Mouse (Mus musculus): ENCODE data around the gene Unc93b1.
A peak's percentile ranks its signal among the peaks of the same experiment; 100 is the strongest.
"Not testable (repeated sequence)": the region's sequence is repeated elsewhere in the genome, so short reads cannot be mapped to it uniquely, and the experiment has no call there.

Gene Unc93b1

DNA sequence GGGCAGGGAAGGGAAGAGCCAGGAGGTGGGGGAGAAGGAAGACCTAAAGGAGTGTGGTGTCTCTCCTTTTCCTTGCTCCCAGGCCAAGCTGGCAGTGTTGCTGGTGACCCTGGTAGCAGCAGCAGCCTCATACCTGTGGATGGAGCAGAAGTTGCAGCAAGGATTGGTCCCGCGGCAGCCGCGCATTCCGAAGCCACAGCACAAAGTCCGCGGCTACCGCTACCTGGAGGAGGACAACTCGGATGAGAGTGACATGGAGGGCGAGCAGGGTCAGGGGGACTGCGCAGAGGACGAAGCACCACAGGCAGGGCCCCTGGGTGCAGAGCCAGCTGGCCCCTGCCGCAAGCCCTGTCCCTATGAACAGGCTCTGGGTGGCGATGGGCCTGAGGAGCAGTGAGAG lies 13.6 kb downstream of the Unc93b1 start:
- DNase-seq = no peak

DNA sequence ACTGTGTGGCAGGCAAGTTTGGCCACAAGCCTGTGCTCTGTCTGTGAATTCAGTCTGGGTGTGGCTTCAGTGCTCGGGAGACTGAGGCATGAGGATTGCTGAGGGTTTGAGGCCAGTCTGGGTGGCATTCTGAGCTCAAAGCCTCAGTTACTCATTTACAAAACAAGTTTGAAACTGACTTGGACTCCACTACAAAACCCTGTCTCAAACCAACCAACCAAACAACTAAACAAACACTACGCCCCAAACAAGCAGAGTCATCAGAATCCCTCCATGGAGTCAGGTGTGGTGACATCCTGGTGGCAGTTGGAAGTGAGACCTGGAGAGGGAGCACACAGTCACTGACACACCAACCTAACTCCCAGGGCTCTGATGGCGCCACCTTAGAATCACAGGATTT lies 15.3 kb downstream of the Unc93b1 start:
- DNase-seq = no peak

DNA sequence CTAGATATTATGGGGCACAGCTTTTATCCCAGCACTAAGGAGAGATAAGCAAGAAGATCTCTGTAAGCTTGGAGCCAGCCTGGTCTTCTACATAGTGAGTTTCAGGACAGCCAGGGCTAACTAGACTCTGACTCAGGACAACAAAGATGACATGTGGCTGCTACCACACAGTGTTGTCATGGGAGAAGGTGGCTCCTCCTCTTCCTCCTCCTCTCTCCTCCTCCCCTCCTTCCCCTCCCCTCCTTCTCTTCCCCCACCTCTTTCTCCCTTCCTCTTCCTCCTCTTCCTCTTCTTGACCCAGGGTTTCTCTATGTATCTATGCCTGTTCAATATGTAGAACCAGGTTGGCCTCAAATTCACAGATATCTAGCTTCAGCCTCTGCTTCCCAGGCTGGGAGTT lies 16.5 kb downstream of the Unc93b1 start:
- no peak for DNase-seq

DNA sequence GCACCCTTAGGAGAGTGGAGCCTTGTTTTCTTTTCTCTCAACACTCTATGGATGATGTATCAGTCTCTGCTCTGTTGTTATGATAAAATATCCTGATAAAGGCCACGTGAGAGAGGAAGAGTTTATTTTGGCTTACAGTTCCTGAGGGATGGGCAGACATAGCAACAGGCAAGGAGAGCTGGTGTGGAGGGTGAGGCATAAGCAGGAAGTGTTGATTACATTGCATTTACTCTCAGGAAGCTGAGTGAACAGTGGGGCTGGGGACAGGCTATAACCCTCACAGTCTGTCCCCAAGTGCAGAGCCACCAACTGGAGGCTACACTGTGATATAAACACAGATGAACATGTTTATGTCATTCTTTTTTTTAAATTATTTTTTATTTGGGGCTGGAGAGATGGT lies 17.1 kb downstream of the Unc93b1 start:
- DNase-seq = no peak

DNA sequence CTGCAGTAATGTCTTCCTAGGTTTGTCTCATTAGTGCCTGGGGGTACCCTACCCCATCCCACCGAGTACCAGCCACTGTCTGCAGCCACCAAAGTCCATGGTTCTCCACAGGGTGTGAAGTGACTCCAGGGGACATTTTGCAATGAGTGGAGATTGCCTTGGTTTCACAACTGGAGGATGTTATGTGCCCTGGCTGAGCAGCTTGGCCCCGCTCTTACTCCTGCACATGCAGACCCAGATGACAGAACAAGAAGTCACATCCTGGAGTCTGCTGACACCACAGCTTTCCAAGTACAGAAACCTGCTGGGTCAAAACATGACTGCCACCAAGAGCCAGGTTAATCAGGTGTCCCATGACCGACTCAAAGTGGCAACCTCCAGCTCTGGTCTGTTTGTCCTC lies 20.0 kb downstream of the Unc93b1 start:
- DNase-seq = no peak

DNA sequence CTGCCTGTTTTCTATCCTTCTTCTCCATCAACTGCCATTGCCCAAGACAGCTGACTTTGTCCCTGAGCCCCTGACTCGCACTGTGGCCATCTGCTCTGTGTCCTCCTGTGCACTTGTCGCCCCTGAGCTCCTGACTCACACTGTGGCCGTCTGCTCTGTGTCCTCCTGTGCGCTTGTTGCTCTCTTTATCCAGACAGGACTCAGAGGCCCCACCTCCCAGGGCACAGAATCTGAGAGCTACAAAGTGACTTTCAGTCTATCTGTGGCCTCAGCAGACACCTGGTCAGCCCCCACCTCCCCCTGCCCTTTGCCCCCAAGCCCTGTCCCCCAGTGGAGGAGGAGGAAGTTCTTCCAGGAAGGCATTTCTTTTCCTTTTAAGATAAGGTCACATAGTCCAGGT lies 20.8 kb downstream of the Unc93b1 start:
- DNase-seq = no peak

DNA sequence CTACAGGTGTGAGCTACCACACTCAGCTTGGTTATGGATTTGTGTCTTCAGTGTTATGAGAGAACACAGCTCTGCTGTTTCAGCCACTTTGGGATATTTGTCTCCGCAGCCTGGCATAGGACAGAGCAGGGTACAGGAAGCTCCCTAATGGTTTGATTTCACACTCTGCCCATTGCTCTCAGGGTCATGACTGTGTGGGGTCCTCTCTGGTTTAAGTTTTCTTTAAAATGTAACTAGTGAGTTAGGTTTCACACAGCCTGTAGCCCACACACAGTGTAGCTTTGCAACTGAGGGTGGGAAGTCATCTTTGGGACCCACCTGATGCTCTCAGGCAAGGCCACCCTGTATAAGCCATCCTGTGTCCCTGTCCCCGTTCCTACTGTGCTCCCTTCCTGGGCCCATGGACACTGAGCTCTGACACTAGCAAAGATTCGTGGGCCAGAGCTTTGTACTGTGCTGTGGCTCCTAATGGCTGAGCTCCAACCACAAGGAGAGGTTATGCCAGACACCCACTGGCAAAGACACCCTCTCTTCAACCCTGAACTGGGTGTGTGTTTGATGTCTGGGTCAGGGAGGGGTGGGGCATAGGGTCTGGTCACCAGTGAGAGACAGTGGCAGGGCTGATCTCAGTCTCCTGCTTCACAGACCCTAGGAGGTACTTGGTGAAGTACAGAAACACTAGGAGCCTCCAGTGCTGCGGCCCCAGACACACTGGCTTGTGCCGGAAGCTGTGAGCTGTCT lies 22.5 kb downstream of the Unc93b1 start:
- DNase-seq = not testable (repeated sequence)

DNA sequence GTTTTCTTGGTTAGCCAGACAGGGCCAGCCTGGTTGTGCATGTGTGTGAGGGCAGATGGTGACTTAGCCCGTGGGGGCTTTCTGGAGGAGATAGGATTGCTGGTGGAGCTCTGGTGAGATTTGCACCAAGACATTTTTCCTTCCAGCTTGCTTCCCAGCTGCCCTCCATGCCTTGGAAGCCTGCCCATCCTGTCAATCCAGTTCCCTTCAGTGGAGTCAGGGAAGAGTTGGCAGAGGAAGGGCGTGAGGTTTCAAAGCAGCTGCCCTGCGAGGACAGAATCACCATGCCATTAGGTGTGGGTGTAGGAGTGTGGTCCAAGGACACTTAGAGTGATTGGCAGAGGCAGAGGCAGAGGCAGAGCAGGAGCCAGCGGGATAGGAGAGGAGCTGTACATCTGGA lies 23.5 kb downstream of the Unc93b1 start, which contains the start of gene Aldh3b3:
Aldh3b3 (plus strand) TSS at position 176 of the 400 bp plus-strand sequence.
- no peak for DNase-seq

DNA sequence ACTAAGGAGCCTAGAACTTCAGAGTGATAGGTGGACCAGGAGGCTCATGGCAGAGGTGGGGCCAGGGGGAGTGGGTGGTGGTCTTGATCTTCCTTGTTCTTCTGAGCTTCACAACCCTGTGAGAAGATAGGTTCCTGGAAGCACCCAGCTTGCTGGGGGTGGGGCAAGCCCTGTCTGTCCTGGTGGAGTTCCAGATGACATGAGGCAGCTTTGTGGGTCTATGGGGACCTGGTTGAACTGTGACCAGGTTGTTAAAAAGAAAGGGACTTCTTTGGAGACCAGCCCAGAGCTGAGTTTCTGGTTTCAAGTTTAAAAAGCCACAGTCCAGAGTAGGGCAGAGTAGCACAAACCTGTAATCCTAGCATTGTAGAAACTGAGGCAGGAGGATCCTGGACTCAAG lies 24.0 kb downstream of the Unc93b1 start:
- DNase-seq = no peak

DNA sequence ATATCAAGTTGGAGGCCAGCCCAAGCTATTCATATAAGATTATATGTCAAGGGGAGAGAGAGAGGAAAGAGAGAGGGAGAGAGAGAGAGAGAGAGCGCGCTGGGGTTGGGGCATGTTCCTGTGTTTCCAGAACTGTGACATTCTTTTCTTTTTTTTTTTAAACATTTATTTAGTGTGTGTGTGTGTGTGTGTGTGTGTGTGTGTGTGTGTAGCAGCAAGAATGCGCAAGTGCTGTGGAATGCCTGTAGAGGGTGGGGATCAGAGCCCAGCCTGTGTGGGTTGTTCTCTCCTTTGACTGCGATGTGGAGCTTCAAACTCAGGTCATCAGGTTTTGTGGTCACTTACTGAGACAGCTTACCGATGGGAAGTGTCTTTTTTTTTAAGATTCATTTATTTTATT lies 25.2 kb downstream of the Unc93b1 start:
- DNase-seq = no peak

DNA sequence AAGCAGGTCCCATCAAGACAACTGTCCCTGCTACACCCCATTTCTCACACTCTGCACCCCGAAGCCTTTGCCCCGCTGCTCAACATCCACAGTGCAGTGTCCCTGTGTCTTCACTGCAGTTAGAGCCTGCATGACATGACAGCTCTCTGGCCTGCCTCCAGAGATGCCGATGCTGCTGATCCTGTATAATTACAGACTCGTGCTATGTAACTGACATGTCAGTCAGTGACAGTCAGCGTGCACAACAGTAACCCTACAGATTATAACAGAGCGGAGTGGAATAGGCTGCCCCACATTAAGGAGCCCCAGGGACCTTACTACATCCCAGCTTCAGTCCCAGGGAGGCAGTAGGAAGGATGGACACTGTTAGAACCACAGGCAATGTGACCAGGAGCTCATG lies 26.8 kb downstream of the Unc93b1 start:
- DNase-seq = not testable (repeated sequence)

DNA sequence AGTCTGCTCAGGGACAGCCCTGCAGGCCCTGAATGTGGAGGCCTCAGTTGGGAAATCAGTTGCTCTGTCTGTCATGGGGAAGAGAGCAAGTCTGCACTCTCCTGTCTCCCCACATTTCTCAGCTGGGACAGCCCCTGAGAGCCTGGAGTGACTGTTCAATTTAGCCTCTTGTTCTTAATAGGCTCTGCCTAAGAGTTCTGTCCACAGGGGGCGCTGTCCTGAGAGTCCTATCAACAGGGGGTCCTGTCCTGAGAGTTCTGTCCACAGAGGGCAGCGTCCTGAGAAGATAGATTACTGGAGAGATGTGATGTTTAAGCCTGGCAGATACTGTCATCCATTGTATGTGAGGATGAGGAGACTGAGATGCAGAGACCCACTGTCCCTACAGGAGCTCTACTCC lies 27.5 kb downstream of the Unc93b1 start:
- no peak for DNase-seq

DNA sequence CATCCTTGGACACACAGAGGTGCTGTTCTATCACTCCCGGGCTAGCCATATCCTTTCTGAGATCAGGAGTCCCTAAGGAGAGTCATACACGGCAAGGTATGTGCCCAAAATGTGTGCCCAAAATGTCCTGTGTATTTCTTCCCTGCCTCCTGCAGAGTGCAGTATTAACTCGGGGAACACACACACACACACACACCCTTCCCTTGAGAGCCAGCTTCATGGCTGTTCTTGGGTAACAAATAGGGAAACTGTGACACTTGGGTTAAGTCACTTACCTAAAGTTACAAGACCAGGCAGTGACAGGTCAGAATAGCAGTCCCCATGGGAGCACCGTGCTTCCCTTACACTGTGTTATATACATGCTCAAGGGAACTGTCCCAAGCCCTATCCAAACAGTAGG lies 29.0 kb downstream of the Unc93b1 start:
- no peak for DNase-seq

DNA sequence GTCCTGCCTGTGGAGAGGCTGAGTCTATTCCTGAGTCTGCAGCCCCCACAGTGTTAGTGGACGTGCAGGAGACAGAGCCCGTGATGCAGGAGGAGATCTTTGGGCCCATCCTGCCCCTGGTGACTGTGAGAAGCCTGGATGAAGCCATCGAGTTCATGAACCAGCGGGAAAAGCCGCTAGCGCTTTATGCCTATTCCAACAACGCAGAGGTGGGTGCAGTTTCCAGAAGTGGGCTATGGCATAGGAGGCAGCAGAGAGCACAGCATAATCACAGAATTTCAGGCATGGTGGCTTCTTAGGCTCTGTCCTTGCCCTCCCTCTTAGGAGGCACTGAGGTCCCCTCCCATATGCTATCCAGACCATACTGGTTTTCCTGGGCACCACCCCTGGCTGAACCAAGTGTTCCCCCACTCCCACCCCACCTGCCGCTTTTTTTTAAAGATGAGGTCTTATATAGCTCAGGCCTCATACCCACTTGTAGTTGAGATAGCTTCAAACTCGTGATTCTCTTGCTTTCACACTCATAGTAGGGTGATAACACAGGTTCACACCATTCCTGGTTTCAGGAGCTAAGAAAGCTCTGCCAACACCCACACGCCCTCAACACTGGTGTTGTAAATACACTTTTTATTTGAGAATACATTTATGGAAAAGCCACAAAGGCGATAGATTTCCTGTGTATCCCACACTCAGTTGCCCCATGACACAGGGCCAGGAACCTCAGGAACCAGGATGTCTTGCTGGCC lies 31.5 kb downstream of the Unc93b1 start:
- peak; percentile 24 for DNase-seq

DNA sequence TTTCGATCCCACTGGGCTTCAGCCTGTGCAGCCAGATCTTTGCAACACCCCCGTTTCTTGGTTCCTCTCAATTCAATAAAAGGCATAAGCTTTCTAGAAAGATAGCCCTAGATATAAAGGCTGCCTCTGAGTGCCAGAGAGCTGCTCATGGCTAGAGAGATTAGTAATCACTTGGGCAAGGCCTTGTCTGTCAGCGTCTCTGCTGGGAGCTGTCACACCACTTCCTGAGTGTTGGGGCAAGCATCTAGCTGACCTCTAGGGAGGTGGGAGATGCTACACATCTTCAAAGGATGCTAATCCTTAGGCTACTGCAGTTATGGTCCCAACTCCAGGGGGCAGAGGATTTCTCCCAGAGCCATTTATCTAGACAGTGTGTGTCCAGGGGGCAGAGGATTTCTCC lies 32.3 kb downstream of the Unc93b1 start:
- no peak for DNase-seq

DNA sequence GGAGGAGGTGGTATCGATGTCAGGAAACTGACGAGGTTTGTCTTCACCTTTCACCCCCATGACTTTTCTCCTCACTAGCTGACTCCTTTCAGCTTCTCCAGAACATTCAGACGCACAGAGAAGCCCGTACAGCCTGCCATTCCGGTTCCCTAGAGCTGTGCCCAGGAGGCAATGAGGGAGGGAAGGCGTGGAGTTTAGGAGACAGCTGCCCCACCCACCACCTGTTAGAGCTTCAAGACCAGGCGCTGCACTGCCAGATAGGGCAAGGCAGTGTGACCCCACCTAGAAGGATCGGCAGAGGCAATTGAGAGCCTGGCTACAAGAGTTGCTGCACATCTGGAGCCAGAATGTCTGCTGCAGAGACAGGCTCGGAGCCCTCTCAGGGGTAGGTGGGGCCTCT lies 37.2 kb downstream of the Unc93b1 start, which contains the start of gene Aldh3b2:
Aldh3b2 (plus strand) TSS at position 100 of the 400 bp plus-strand sequence.
- DNase-seq = no peak

DNA sequence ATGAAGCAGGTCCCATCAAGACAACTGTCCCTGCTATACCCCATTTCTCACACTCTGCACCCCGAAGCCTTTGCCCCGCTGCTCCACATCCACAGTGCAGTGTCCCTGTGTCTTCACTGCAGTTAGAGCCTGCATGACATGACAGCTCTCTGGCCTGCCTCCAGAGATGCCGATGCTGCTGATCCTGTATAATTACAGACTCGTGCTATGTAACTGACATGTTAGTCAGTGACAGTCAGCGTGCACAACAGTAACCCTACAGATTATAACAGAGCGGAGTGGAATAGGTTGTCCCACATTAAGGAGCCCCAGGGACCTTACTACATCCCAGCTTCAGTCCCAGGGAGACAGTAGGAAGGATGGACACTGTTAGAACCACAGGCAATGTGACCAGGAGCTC lies 39.6 kb downstream of the Unc93b1 start:
- not testable (repeated sequence) for DNase-seq

DNA sequence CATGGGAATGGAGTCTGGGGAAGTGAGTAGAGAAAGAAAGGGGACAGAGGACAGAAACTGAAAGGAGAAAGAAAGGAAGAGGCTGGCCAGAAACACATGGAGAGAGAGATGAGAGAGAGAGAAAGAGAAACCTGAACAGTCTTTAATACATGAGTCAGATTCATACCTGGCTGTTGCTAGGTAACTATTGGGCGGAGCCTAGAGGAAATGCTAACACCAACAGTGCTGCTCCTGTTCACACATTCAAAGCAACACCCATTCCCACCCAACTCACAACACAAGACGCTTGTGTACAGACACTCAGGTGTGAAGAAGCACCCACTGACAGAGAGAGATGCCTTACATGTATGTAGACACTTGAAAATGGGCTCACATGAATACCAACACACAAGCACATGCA lies 40.9 kb downstream of the Unc93b1 start:
- DNase-seq = no peak

DNA sequence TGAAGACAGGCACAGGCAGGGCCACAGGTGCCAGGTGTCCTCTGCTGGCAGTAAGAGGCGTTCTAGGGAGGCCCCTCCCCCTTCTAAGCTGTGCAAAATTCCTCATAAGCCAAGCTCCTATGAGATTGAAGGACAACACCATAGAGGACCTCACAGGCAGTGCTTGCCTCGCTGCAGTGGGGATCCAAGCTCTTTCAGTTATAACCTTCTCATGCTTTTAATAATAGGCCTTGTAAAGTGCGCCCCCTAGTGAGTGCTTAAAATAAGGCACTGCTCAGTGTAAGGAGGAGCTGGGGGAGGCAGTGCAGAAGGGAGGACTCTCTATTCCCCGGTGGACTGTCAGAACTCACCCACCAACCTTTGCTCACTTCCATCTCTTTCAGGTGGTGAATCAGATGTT lies 45.3 kb downstream of the Unc93b1 start:
- DNase-seq = peak; percentile 77

DNA sequence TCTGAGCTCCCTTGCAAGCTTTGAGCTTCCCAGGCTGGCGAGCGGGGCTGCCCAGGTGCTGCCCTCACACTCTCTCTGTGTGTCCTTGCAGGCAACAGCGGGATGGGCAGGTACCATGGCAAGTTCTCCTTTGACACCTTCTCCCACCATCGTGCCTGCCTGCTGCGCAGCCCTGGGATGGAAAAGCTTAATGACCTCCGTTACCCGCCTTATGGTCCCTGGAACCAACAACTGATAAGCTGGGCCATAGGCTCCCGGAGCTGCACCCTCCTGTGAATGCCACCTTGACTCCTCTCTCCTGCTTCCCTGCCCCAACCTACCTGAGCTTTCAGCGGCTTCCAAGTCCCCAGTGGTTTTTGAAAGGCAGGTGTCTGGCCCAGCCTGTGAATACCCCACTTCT lies 45.9 kb downstream of the Unc93b1 start:
- DNase-seq = no peak

DNA sequence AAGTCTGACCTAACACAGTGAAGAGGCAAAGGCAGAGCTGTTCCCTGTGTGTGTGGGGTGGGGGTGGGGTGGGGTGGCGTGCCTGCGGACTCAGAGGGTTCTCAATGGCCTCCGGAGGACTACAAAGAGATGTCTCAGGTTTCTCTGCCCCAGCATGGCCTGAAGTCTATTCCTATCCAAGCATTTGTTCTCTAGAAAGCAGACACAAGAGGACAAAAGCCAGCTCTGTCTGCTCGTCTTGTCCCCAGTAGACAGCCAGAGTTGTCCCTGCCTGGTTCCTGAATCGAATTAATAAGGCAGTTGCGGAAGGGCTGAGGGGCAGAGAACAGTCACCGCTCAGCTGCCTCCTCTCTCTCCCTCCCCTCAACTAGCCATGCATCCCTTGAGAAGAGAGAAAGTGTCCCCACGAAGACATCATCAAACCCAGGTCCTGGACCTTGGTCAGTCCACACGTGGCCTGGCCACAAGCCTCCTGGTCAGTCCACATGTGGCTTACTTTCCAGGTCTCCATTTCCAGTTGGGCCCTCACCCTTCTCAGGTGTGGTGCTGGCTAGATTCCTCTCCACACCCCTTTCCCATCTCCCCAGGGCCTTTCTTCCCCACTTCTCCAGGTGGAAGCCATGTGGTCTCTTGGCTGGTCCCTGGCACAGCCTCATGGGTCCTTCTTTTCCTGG lies 48.7 kb downstream of the Unc93b1 start:
- DNase-seq = no peak

DNA sequence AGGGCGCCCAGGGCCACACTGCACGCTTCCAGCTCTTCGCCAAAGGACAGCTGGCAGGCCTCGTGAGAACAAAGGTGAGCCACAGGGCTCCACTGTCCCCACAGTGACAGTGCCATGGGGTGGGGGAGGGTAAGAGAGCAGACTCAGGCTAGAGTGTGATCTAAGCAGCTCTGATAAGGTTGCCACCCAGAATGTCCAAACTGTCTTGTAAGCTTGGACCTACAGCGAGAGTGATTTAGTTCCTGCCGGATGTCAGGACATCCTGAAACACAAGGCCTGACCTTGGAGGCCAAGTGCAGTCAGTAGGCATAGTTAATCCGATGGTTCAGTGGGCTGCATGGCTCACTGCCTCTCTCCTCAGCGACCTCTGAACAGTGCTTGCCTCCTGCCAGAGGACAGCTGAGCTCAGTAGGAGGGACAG lies 50.3 kb downstream of the Unc93b1 start:
- no peak for DNase-seq

DNA sequence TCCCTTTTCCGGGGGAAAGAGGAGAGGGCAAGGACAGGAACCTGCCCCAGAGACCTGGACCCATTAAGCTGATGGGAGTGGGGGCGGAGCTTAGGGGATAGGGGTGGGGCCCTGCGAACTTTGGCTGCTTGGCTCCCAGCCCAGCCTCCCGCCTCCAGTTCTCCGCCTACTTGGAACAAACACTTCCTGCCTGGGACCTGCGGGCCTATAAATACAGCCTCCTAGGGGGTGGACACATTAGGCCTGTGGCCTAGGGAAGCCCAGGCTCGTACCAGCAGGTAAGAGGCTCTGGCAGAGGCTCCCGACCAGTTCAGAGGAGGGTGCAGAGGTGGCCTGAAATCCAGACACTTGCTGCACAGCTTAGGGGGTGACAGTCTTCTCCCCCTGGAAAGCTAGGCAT lies 51.3 kb downstream of the Unc93b1 start, which contains the start of gene Acy3:
Acy3 (plus strand) TSS at position 237 of the 400 bp plus-strand sequence.
- peak; percentile 66 for DNase-seq

DNA sequence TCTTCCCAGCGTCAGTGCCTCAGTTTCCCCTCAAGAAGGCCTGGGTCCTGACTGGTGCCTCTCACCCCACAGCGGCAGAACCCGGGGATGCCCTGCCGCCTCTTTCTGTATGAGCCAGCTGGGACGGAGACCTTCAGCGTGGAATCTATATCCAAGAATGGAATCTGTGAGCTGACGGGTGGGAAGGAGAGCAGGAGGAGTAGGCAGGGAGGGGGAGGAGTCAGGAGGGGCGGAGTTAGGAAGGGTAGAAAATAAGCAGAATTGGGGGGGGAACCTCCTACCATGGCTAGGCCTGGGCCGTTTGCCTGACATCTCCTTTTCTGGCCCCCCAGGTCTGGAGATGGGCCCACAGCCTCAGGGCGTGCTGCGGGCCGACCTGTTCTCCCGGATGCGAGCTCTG lies 53.1 kb downstream of the Unc93b1 start:
- no peak for DNase-seq

All from right cerebral cortex, adult 18-20 months (tissue).